Mouse (Mus musculus): ENCODE measurements around the gene Atp6v1e2.

- TF ChIP-seq POLR2A (IDR thresholded peaks at IDR 0.05; ENCODE audit: borderline replicate concordance, extremely low read depth, insufficient read depth, insufficient read length, poor library complexity, severe bottlenecking) (no peak), CTCF (IDR thresholded peaks at IDR 0.05; ENCODE audit: borderline replicate concordance, extremely low read depth, insufficient read depth, insufficient read length) (no peak)
These were observed 49.6 kb upstream of the Atp6v1e2 start for GRCm38 (mm10) chr17:86997323-86997722.

Measured in brain, embryonic 14.5 days (tissue).